Mouse (Mus musculus) heart, adult 2 months (tissue): ENCODE results near the gene Tln1. TPM values are rescaled to one million over a fixed set of nuclear protein-coding genes. Genes with fewer than 3 reads are reported as not detected.

Experiments used
- DNase-seq, 2 experiments: peaks; one replicate each; pipeline ENCODE4 v3.0.0; 2021
- H3K27ac ChIP-seq: fragments of 200-600 bp; 2 replicates; pipeline ENCODE4 v1.8.1; 2022
- H3K27me3 ChIP-seq: fragments of 200-500 bp; 2 replicates; pipeline ENCODE4 v1.6.1; 2012; ENCODE audit warnings: mild to moderate bottlenecking, low read length, inconsistent platforms, mixed read lengths; ENCODE audit not compliant: control insufficient read depth, insufficient read depth
- H3K36me3 ChIP-seq: fragments of 200-500 bp; 2 replicates; pipeline ENCODE4 v1.6.1; 2012; ENCODE audit warnings: low read length, inconsistent platforms; ENCODE audit not compliant: control insufficient read depth, insufficient read depth
- H3K4me1 ChIP-seq: fragments of 200-500 bp; 2 replicates; pipeline ENCODE4 v1.6.1; 2011; ENCODE audit warnings: low read length; ENCODE audit not compliant: control insufficient read depth, insufficient read depth
- H3K4me3 ChIP-seq: fragments of 200-600 bp; 2 replicates; pipeline ENCODE4 v1.8.1; 2022
- H3K79me2 ChIP-seq: fragments of 200-500 bp; replicated peaks from 2 replicates; pipeline ENCODE4 v1.6.1; 2012; ENCODE audit warnings: mild to moderate bottlenecking, inconsistent platforms, low read length, moderate library complexity, mixed read lengths; ENCODE audit not compliant: control insufficient read depth, insufficient read depth
- H3K9ac ChIP-seq: fragments of 200-500 bp; 2 replicates; pipeline ENCODE4 v1.6.1; 2012; ENCODE audit warnings: low read depth, mild to moderate bottlenecking, control low read depth, inconsistent platforms, low read length, mixed read lengths
- CTCF ChIP-seq: fragments of 200-600 bp; IDR thresholded peaks from 2 replicates; pipeline ENCODE4 v1.8.1; 2022; ENCODE audit warnings: antibody characterized with exemption, mild to moderate bottlenecking, moderate library complexity
- EP300 ChIP-seq: fragments of 200-500 bp; IDR thresholded peaks from 2 replicates; pipeline ENCODE4 v1.6.1; 2011; ENCODE audit warnings: low read depth, low read length, control low read depth; ENCODE audit not compliant: insufficient read depth
- POLR2A ChIP-seq: fragments of 200-500 bp; IDR thresholded peaks from 2 replicates; pipeline ENCODE4 v1.6.1; 2011; ENCODE audit warnings: mild to moderate bottlenecking, low read depth, low read length, control low read depth; ENCODE audit not compliant: insufficient read depth
- WGBS: fragments of 180-500 bp; shearing (Covaris S2); methylation state at CpG from one replicate; pipeline ENCODE4 v1.1.7; 2018; 5-methylcytosine and 5-hydroxymethylcytosine counted together
- intact Hi-C: fragments of 180-260 bp; cut with DNase I; formaldehyde crosslinking; loops from one replicate; pipeline ENCODE4 v1.15.1; 2025
- polyA plus RNA-seq: library from polyadenylated mRNA; depleted of rRNA; stranded (reverse); fragments of >200 nt; gene quantifications from 2 replicates; pipeline ENCODE4 v1.2.3, GENCODE M21; 2012
- total RNA-seq, 2 experiments: library from RNA; stranded (reverse); gene quantifications; 2 replicates each; pipeline ENCODE4 v1.2.3; 2021

Tln1 gene
- total and polyA plus RNA-seq, 3 experiments: 53.1 to 109 (median 105) TPM

- Histone ChIP-seq H3K9ac (peak overlapping the region; percentile 47), H3K79me2 (peaks cover 7% of the 10 kb centered on the region), H3K27ac (peak overlapping the region; percentile 98), H3K27me3 (no peaks in the 10 kb centered on the region), H3K36me3 (peaks cover 14% of the 10 kb centered on the region), H3K4me1 (peaks cover 29% of the 10 kb centered on the region), H3K4me3 (peak overlapping the region; percentile 61)
- WGBS: under 1% methylated on average over 22 of the region's 22 CpGs
- no peak for DNase-seq
- intact Hi-C loops: loop anchor here (2.0 to 5.0 kb wide), 4 partner anchors 14 to 120 kb away; partner anchors contain the start of genes Ccdc107 and Hint2
- TF ChIP-seq EP300 (no peak; the same call in 1 of the 2 replicates), CTCF (no peak), POLR2A (no peak)
Observed at GRCm38 (mm10) chr4:43562769-43563600, 494 bp upstream of the Tln1 start.

- H3K4me1 ChIP-seq: peaks cover 30% of the 10 kb centered on the region
- WGBS: under 1% methylated on average over 16 of the region's 16 CpGs
Observed at GRCm38 (mm10) chr4:43561436-43561996, 975 bp downstream of the Tln1 start.

GRCm38 (mm10) chr4:43560976-43561375 lies 1.5 kb downstream of the Tln1 start:
- intact Hi-C loops: loop anchor here (5.0 kb wide), 2 partner anchors 69 to 96 kb away; partner anchors contain the start of genes Ccdc107 and Hint2
- TF ChIP-seq CTCF (no peak), POLR2A (no peak), EP300 (no peak)
- no peak for DNase-seq

More at GRCm38 (mm10) chr4:43561436-43561996, 975 bp downstream of the Tln1 start:
- DNase-seq: no peak
- H3K27ac ChIP-seq: peak overlapping the region; percentile 98
- peaks cover 14% of the 10 kb centered on the region for H3K36me3 ChIP-seq
- peaks cover 7% of the 10 kb centered on the region for H3K79me2 ChIP-seq
- intact Hi-C loops: loop anchor here (5.0 kb wide), 2 partner anchors 69 to 96 kb away; partner anchors contain the start of genes Ccdc107 and Hint2
- TF ChIP-seq CTCF (no peak), POLR2A (no peak), EP300 (no peak)
- H3K4me3 ChIP-seq: peak overlapping the region; percentile 61
- H3K9ac ChIP-seq: peak overlapping the region; percentile 97
- no peaks in the 10 kb centered on the region for H3K27me3 ChIP-seq

GRCm38 (mm10) chr4:43560243-43560611 lies 2.3 kb downstream of the Tln1 start:
- H3K36me3 ChIP-seq: peaks cover 14% of the 10 kb centered on the region
- intact Hi-C loops: loop anchor here (5.0 kb wide), 2 partner anchors 68 to 97 kb away; partner anchors contain the start of genes Ccdc107 and Hint2
- H3K27me3 ChIP-seq: no peaks in the 10 kb centered on the region
- peaks cover 7% of the 10 kb centered on the region for H3K79me2 ChIP-seq
- peak overlapping the region; percentile 33 for H3K4me3 ChIP-seq
- DNase-seq: peak; percentile 66 to 79
- H3K9ac ChIP-seq: peak overlapping the region; percentile 18
- TF ChIP-seq CTCF (no peak), POLR2A (0 out of 2 replicates have a peak, but pooled peaks have one; percentile 14)
- peaks cover 30% of the 10 kb centered on the region for H3K4me1 ChIP-seq
- H3K27ac ChIP-seq: peak overlapping the region; percentile 98
- 2% methylated on average over 6 of the region's 6 CpGs for whole genome bisulfite sequencing

More at GRCm38 (mm10) chr4:43560976-43561375, 1.5 kb downstream of the Tln1 start:
- Histone ChIP-seq H3K9ac (peak overlapping the region; percentile 18), H3K27ac (peak overlapping the region; percentile 98), H3K27me3 (no peaks in the 10 kb centered on the region), H3K4me3 (peak overlapping the region; percentile 61), H3K36me3 (peaks cover 14% of the 10 kb centered on the region), H3K4me1 (peaks cover 30% of the 10 kb centered on the region), H3K79me2 (peaks cover 7% of the 10 kb centered on the region)
- 6% methylated on average over 2 of the region's 2 CpGs for WGBS

GRCm38 (mm10) chr4:43559519-43560242 lies 2.8 kb downstream of the Tln1 start:
- H3K79me2 ChIP-seq: peaks cover 7% of the 10 kb centered on the region
- DNase-seq: no peak
- TF ChIP-seq CTCF (no peak), POLR2A (no peak), EP300 (no peak)
- peaks cover 30% of the 10 kb centered on the region for H3K4me1 ChIP-seq
- 37% methylated on average over 13 of the region's 13 CpGs for WGBS
- H3K9ac ChIP-seq: peak overlapping the region; percentile 22
- peak overlapping the region; percentile 33 for H3K4me3 ChIP-seq
- H3K27me3 ChIP-seq: no peaks in the 10 kb centered on the region
- intact Hi-C loops: loop anchor here (5.0 kb wide), 2 partner anchors 67 to 98 kb away; partner anchors contain the start of genes Ccdc107 and Hint2
- H3K36me3 ChIP-seq: peaks cover 14% of the 10 kb centered on the region
- H3K27ac ChIP-seq: peak overlapping the region; percentile 98
